Mouse (Mus musculus) hindbrain, embryonic 13.5 days (tissue): ENCODE results near the gene Gabarap. TPM values are rescaled to one million over a fixed set of nuclear protein-coding genes. Genes with fewer than 3 reads are reported as not detected.

Source experiments
- ATAC-seq: fragments of 200-750 bp; cut with Nextera tagmentation; 2 replicates; pipeline ENCODE4 v1.8.0; 2017; ENCODE audit warnings: moderate TSS enrichment; ENCODE audit not compliant: low FRiP score
- H3K27ac ChIP-seq: fragments of 300-500 bp; sonication (generic); 2 replicates; pipeline ENCODE4 v1.5.1; 2015; ENCODE audit warnings: inconsistent platforms, mild to moderate bottlenecking, moderate library complexity
- H3K27me3 ChIP-seq: fragments of 300-500 bp; sonication (generic); 2 replicates; pipeline ENCODE4 v1.6.1; 2015; ENCODE audit warnings: mild to moderate bottlenecking, inconsistent platforms
- H3K36me3 ChIP-seq: fragments of 300-500 bp; sonication (generic); 2 replicates; pipeline ENCODE4 v1.6.1; 2015; ENCODE audit warnings: mild to moderate bottlenecking, inconsistent platforms
- H3K4me1 ChIP-seq: fragments of 300-500 bp; sonication (generic); replicated peaks from 2 replicates; pipeline ENCODE4 v1.6.1; 2015; ENCODE audit warnings: inconsistent platforms
- H3K4me2 ChIP-seq: fragments of 300-500 bp; sonication (generic); 2 replicates; pipeline ENCODE4 v1.6.1; 2015; ENCODE audit warnings: inconsistent platforms, mild to moderate bottlenecking, moderate library complexity
- H3K4me3 ChIP-seq: fragments of 300-500 bp; sonication (generic); 2 replicates; pipeline ENCODE4 v1.5.1; 2015; ENCODE audit warnings: mild to moderate bottlenecking, inconsistent platforms
- H3K9ac ChIP-seq: fragments of 300-500 bp; sonication (generic); 2 replicates; pipeline ENCODE4 v1.6.1; 2015; ENCODE audit warnings: mild to moderate bottlenecking, inconsistent platforms
- H3K9me3 ChIP-seq: fragments of 300-500 bp; sonication (generic); 2 replicates; pipeline ENCODE4 v1.6.1; 2016; ENCODE audit warnings: inconsistent platforms
- WGBS: fragments of 180-500 bp; shearing (Covaris S2); methylation state at CpG from one replicate; pipeline ENCODE4 v1.1.7; 2015; 5-methylcytosine and 5-hydroxymethylcytosine counted together
- polyA plus RNA-seq: library from polyadenylated mRNA; unstranded; fragments of >200 nt; fragmentation: Nextera tagmentation; extraction: Ambion mirVana; gene quantifications from 2 replicates; pipeline ENCODE4 v1.2.1, GENCODE M21; 2015

Gabarap gene
- polyA plus RNA-seq, 1 experiment from 2014 or later = 709 TPM

DNA sequence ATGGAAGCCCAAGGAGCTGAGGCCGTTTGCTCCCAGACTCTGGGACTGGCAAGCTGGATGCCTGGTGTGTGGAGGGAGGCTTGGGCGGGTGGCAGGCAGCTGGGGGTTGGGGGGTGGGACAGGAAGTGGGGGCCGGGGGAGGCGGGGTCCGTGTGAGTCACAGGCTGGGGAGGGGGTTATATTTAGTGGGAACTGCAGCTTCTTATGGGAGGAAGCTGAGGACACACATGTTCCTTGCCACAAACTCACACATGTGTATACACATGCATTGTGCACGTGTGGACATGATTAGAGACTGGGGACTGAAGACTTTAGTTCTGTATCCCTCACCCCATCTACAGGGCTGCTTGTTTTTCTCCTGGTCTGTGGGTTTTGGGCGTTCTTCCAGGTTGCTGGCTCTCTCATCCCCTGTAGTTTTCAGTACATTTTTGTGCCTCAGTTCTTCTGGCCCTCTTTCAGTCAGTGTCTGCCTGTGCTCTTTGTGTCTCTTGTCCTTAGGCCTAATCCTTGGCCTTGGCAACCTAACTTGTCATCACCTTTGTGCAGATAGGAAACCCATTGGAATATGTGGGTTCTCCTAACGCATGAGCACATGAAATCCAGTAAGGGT, 29.2 kb downstream of the Gabarap start:
- Histone ChIP-seq H3K9ac (peak overlapping the region; percentile 97), H3K9me3 (no peaks in the 10 kb centered on the region), H3K27me3 (no peaks in the 10 kb centered on the region), H3K27ac (peak overlapping the region; percentile 96), H3K4me1 (peaks cover 72% of the 10 kb centered on the region), H3K4me2 (peak overlapping the region; percentile 90), H3K36me3 (no peaks in the 10 kb centered on the region), H3K4me3 (peak overlapping the region; percentile 77)
- ATAC-seq = no peak
- 12% methylated on average over 8 of the region's 8 CpGs for WGBS

DNA sequence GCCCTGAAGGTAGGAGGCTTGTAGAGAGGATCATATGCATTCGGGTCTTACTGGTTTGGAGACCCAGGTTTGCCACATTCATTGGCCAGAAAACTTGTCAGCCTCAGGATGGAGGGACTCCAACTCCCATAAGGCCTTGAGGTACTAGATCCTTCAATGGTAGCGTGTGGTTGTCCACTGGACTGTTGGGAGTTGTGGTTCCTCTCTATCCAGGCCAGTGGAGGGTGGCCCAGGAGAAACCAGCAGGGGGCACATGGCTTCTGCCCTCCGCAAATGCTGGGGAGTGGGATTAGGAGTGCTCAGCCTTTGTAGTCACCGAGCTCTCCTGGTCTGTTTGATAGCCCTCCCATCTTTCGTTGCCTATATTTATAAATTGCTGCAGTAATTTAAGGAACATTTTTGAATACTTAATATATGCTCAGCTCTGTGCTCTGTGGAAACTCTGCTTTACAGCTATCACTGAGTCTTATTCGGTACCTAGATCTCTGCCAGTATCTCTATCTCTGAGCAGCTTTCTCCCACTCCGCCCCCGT, 29.9 kb downstream of the Gabarap start:
- H3K27me3 ChIP-seq = no peaks in the 10 kb centered on the region
- peak overlapping the region; percentile 97 for H3K9ac ChIP-seq
- H3K4me2 ChIP-seq = peak overlapping the region; percentile 90
- 0% methylated on average over 8 of the region's 8 CpGs for WGBS
- H3K4me3 ChIP-seq = peak overlapping the region; percentile 77
- no peaks in the 10 kb centered on the region for H3K36me3 ChIP-seq
- H3K9me3 ChIP-seq = no peaks in the 10 kb centered on the region
- peak overlapping the region; percentile 96 for H3K27ac ChIP-seq
- peak; percentile 80 for ATAC-seq
- peaks cover 78% of the 10 kb centered on the region for H3K4me1 ChIP-seq

DNA sequence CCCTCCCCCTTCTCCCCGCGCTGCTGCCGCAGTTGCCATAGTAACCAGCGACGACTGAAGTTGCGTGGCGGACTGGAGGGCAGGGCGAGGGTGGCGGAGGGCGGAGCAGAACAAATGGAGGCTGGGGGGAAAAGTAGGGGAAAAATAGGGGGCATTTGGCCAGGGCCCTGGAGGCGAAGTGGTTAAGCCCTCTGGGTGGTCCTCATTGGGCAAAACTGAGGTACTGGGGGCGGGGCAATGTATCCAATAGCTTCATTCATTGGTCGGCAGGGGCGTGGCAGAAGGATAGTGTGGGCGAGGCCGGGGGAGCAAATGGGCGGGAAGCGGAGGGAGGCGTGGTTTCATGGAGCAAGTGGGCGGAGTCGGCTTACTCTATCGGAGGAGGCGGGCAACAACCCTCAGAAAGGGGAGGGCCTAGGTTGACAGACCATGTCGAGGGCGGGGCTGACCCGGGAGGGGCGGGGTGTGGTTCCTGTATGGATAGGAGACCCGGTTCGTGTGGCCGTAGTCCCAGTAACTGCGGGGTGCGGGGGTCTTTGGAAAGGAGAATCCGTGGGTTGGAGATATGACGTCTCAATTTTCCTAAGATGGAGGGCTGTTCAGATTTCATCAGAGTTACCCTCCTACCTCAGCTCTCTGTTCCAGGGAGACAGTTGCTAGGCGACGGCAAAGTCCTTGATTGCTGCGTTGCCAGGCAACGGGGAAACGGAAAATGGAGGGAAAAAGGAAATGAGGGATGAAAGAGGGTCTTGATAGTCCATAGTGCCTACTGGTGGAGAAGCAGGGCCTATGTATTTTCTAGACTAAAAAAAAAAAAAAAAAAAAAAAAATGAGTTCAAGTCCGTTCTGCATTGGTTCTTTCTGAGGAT, 30.6 kb downstream of the Gabarap start:
- H3K27ac ChIP-seq = peak overlapping the region; percentile 96
- peaks cover 85% of the 10 kb centered on the region for H3K4me1 ChIP-seq
- H3K4me3 ChIP-seq = peak overlapping the region; percentile 77
- no peaks in the 10 kb centered on the region for H3K36me3 ChIP-seq
- peak overlapping the region; percentile 97 for H3K9ac ChIP-seq
- WGBS = 1% methylated on average over 39 of the region's 40 CpGs
- no peaks in the 10 kb centered on the region for H3K9me3 ChIP-seq
- peak; percentile 77 for ATAC-seq
- H3K27me3 ChIP-seq = no peaks in the 10 kb centered on the region
- peak overlapping the region; percentile 90 for H3K4me2 ChIP-seq

DNA sequence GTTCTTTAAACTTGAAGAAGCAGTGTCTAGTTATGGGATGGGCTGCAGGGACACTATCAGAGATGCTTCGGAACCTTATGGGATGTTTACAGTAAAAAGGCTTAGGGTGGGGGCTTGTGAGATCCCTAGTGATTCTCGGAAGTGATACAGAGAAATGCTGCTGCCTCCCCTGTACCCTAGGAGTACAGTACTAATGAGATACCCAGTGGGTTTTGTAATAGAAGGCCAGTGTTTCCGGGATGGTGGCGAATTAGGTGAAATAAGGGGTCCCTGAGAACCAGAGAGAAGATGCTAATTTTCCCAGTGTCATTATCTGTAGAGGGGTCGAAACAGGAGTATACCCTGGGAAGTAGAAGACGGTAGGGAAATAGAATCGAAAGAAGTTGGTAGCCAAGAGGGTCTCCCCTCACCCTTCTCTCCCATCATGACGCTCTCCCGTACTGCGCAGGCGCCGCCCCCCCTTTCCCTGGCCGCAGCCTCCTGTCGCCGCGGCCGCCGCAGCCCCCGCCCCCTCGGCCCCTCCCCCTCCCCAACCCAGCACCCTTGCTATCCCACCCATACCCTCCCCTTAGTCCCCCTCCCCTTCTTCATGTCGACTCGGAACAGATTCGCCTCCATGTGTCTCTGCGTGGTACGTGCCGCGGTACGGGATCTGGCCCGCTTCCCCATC, 32.7 kb downstream of the Gabarap start:
- H3K9ac ChIP-seq = peak overlapping the region; percentile 71
- peak overlapping the region; percentile 61 for H3K27ac ChIP-seq
- H3K9me3 ChIP-seq = no peaks in the 10 kb centered on the region
- ATAC-seq = no peak
- H3K27me3 ChIP-seq = no peaks in the 10 kb centered on the region
- WGBS = 4% methylated on average over 20 of the region's 29 CpGs
- peaks cover 91% of the 10 kb centered on the region for H3K4me1 ChIP-seq
- H3K4me2 ChIP-seq = peak overlapping the region; percentile 52
- H3K36me3 ChIP-seq = no peaks in the 10 kb centered on the region
- H3K4me3 ChIP-seq = peak overlapping the region; percentile 41

DNA sequence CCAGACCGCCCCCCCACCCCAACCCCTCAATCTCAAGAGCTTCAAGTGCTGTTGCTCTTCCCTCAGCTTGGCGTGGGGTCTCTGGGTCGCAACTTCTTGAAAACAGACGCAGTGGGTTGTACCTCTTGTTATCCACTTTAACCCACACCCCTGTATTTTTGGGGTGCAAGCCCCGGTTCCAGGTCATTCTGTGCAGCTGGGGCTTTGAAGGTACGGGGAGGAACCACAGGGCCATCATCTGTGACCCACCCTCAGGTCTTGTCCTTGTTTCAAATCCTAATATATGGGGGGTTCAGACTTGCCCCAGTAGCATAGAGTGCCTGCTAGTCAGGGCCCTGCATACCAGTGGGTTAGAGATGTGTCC, 33.2 kb downstream of the Gabarap start:
- 11% methylated on average over 6 of the region's 6 CpGs for WGBS
- H3K27me3 ChIP-seq = no peaks in the 10 kb centered on the region
- no peaks in the 10 kb centered on the region for H3K9me3 ChIP-seq
- H3K27ac ChIP-seq = peak overlapping the region; percentile 61
- H3K4me1 ChIP-seq = peaks cover 91% of the 10 kb centered on the region
- H3K4me2 ChIP-seq = peak overlapping the region; percentile 52
- H3K4me3 ChIP-seq = peak overlapping the region; percentile 41
- H3K36me3 ChIP-seq = no peaks in the 10 kb centered on the region
- H3K9ac ChIP-seq = peak overlapping the region; percentile 71
- no peak for ATAC-seq

DNA sequence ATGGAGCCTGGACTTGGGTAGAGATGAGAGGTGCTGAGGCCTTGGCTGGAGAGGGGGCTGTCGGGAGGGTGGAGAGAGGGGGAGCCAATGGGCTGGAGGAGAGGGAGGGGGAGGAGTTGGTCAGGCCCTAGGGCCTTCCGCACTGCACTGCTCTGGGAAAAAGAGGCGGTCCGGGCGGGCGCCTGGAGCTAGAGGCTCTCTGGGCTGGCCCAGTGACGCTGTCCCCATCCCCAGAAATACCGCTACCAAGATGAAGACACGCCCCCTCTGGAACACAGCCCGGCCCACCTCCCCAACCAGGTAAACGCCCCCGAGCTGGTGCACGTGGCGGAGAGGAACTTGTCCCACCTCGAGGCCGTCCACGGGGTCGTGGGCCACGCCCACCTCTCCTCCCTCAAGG, 35.7 kb downstream of the Gabarap start:
- no peaks in the 10 kb centered on the region for H3K9me3 ChIP-seq
- H3K4me3 ChIP-seq = peak overlapping the region; percentile 40
- no peak for ATAC-seq

DNA sequence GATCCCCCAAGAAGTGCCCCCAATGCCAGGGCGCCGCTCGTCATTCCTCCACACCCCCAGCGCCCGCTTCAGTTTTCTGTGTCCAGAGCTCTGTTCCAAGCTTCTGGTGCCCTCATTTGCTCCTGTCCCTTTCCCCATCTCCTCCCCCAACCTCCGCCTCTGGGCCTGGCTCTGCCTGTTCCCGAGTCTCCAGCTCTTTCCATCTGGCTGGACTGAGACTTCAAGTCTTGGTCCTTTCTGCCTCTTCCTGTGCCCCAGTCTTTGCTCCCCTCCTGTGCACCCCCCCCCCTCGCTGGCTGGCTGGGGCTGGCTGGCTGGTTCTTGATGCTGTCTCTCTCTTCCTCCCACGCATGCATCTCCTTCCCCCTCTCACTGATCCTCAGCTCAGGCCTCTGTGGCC, 36.5 kb downstream of the Gabarap start:
- Histone ChIP-seq H3K36me3 (peaks cover 19% of the 10 kb centered on the region), H3K27ac (peak overlapping the region; percentile 98), H3K27me3 (no peaks in the 10 kb centered on the region), H3K4me1 (peaks cover 86% of the 10 kb centered on the region), H3K9ac (peak overlapping the region; percentile 62), H3K9me3 (no peaks in the 10 kb centered on the region), H3K4me2 (peak overlapping the region; percentile 56), H3K4me3 (peak overlapping the region; percentile 40; the same call in 1 of the 2 replicates)
- ATAC-seq = no peak
- 42% methylated on average over 9 of the region's 9 CpGs for WGBS

More for the DNA sequence above, 35.7 kb downstream of the Gabarap start:
- Histone ChIP-seq H3K36me3 (peaks cover 12% of the 10 kb centered on the region), H3K4me1 (peaks cover 94% of the 10 kb centered on the region), H3K9ac (peak overlapping the region; percentile 62), H3K4me2 (peak overlapping the region; percentile 56), H3K27me3 (no peaks in the 10 kb centered on the region), H3K27ac (peak overlapping the region; percentile 98)
- WGBS = 2% methylated on average over 19 of the region's 19 CpGs

DNA sequence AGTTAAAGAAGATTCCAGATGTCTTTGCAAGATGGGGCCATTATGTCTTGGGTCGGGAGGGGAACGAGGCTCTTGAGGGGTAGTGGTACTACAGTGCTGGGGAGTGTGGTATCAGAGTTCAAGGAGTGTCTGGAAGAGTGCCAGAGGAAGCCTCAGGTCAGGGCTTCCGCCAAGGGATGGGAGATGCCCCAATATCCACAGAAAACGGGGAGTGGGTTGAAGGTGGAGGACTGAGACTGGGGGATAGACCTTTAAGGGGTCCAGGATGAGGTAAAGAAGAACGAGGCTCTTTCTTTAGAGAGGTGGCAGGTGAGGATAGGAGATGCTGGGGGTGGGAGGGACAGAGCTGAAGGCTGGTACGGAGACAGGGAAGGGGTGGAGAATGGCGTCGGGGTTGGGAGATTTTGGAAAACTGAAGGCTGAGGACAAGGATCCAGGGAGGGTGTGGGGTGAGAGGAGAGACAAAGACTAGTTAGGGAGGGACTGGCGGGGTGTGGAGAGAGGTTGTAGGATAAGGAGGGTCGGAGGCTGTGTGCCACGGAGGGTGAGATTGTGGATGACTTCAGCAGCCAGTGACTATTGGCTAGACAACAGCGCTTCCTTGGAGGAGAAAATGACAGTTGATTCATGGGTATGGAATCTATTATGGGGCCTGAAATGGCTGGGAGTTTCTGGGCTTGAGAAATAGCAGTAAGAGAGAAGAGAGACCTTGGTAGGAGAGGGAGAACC, 37.6 kb downstream of the Gabarap start:
- H3K9ac ChIP-seq = peak overlapping the region; percentile 62
- H3K27me3 ChIP-seq = no peaks in the 10 kb centered on the region
- WGBS = 22% methylated on average over 12 of the region's 12 CpGs
- H3K4me3 ChIP-seq = peak overlapping the region; percentile 40
- H3K27ac ChIP-seq = peak overlapping the region; percentile 98
- no peaks in the 10 kb centered on the region for H3K9me3 ChIP-seq
- H3K4me1 ChIP-seq = peaks cover 75% of the 10 kb centered on the region
- peak; percentile 8 for ATAC-seq
- peak overlapping the region; percentile 56 for H3K4me2 ChIP-seq
- H3K36me3 ChIP-seq = peaks cover 31% of the 10 kb centered on the region

DNA sequence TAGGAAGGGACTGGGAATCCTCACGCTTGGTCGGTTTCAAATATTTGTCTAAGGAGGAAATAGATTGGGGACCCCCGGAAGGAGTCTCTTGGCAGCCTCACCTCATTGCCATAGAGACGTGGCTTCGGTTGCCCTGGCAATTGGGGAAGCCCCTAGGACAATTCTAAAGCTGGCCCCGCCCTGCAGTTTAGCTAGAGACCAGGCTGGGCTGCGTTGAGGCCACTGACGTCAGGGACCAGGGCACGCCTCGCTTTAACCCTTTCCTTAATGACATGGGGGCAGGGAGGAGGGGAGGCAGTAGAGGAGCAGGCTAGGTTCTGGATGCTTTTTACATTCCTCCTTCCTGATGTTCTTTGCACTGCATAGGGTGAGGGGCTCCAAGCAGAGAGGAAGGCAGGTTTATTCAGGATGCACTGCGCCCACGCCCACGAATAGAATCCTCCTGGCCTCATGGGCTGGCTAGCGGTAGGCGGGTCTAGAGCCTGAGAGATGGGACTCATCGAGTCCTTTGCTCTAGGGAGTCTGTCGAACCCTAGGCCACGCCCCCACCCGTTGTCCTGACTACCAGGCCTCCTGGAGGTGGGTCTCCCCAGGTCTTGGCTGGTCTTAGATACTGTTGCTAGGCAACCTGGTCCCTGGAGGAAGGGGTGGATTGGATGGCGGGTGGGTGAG, 38.3 kb downstream of the Gabarap start:
- WGBS = 0% methylated on average over 20 of the region's 20 CpGs
- Histone ChIP-seq H3K27ac (peak overlapping the region; percentile 98), H3K4me3 (peak overlapping the region; percentile 40), H3K9ac (peak overlapping the region; percentile 68), H3K27me3 (no peaks in the 10 kb centered on the region), H3K9me3 (no peaks in the 10 kb centered on the region), H3K4me1 (peaks cover 70% of the 10 kb centered on the region), H3K36me3 (peaks cover 36% of the 10 kb centered on the region), H3K4me2 (peak overlapping the region; percentile 56)
- peak; percentile 92 for ATAC-seq

DNA sequence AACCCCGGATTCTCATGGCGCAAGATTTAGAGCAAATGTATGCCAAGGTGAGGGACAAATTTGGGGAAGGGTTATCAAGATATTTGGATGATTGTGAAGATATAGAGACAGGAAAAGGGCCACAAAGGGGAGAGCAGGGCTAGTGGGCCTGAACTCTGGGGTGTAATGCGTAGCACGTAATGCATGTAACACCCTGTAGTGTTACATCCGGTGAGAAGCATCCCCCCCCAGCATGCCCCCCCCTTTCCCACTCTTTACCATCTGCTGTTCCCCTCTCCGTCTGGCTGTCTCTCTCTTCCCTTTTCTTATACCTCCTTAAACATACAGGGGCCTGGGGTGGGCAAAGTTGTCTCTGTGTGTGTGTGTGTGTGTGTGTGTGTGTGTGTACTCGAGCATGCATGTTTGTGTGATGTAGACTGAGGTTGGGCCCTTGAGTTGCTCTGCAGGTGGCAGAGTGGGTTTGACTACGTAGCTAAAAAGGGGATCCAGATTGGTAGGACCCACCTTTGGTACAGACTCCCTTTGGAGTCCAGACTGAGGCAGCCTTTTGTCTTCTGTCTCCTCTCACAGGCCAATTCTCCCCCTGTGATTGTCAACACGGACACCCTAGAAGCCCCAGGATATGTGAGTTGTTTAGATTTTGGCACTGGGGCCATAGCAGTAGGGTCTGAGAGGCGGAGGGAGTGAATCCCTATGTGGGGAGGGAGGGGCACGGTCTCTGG, 39.0 kb downstream of the Gabarap start:
- ATAC-seq = peak; percentile 52
- Histone ChIP-seq H3K9ac (peak overlapping the region; percentile 68), H3K9me3 (no peaks in the 10 kb centered on the region), H3K4me3 (peak overlapping the region; percentile 40), H3K4me1 (peaks cover 62% of the 10 kb centered on the region), H3K4me2 (peak overlapping the region; percentile 56), H3K36me3 (peaks cover 41% of the 10 kb centered on the region), H3K27me3 (no peaks in the 10 kb centered on the region), H3K27ac (peak overlapping the region; percentile 98)
- 17% methylated on average over 11 of the region's 11 CpGs for WGBS
